Mouse (Mus musculus): ENCODE results near the gene Cdh23. TPM values are rescaled to one million over a fixed set of nuclear protein-coding genes. Genes with fewer than 3 reads are reported as not detected.

Gene Cdh23
- total RNA-seq, 1 experiment: 2.3 TPM

DNA sequence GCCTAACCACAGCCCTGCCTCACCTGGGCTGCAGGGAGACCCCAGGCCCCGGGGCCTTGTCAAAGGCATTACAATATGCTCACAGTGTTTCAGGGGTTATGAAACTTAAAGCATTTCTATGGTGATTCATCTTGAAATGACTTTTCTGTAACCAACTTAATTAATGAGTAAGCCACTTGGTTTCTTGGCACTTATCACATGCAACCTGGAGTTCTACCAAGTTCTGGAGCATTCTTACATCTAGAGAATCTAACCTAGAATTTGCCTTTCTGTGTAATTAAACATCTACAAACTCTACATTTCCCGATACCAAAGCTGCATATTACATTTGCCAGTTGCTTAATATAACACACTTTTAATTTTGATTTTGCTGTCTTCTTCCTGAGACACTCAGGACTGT, 279.2 kb downstream of the Cdh23 start:
- no peak for TF ChIP-seq MAFK (IDR thresholded peaks at IDR 0.05; ENCODE audit: insufficient read depth, low read depth, low read length)
- TF ChIP-seq HCFC1 (IDR thresholded peaks at IDR 0.05; ENCODE audit: borderline replicate concordance, insufficient read depth, low read length): no peak
- TF ChIP-seq ZC3H11A (IDR thresholded peaks at IDR 0.05; ENCODE audit: borderline replicate concordance, low read depth, low read length): no peak
- TF ChIP-seq CHD2 (IDR thresholded peaks at IDR 0.05; ENCODE audit: low read depth, low read length): no peak
- no peak for TF ChIP-seq ZNF384 (IDR thresholded peaks at IDR 0.05; ENCODE audit: low read depth, low read length)

DNA sequence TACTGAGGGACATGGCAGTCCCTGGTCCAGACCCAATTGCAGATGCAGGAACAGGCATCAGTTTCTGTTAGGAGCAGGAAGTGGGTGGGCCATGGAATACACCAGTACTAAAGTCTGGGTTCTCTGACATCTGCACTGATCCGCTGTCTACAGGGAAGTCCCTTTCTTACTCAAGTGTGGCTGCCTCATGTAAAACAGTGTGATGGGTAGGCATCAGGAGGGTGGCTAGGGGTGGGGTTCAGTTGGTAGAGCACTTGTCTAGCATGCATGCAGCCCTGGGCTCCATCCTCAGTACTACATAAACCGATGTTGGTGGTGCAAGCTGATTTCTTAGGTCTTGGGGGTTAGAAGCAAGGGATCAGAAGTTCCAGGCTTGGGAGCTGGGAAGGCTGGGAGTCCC, 282.5 kb downstream of the Cdh23 start:
- no peak overlapping the region for H3K4me3 ChIP-seq (ENCODE audit: insufficient read depth in 1 of 2, low read depth in 1 of 2, low read length in 2 of 2, poor library complexity in 1 of 2, severe bottlenecking in 1 of 2)
- in situ Hi-C loops (cut with MboI; ENCODE audit: low sequenced_read_pairs in 2 of 2, unreplicated experiment in 2 of 2): loop anchor here in 1 of 2 experiments (5.0 kb wide), 1 partner anchor 344 kb away; no protein-coding TSS in a partner anchor
- TF ChIP-seq ZC3H11A (IDR thresholded peaks at IDR 0.05; ENCODE audit: borderline replicate concordance, low read depth, low read length): no peak
- TF ChIP-seq HCFC1 (IDR thresholded peaks at IDR 0.05; ENCODE audit: borderline replicate concordance, insufficient read depth, low read length): no peak
- TF ChIP-seq ZNF384 (IDR thresholded peaks at IDR 0.05; ENCODE audit: low read depth, low read length): no peak
- TF ChIP-seq CHD2 (IDR thresholded peaks at IDR 0.05; ENCODE audit: low read depth, low read length): no peak
- no peak for TF ChIP-seq MAFK (IDR thresholded peaks at IDR 0.05; ENCODE audit: insufficient read depth, low read depth, low read length)
- H3K9me3 ChIP-seq (ENCODE audit: control insufficient read depth, insufficient read depth, low read depth, low read length): no peaks in the 10 kb centered on the region
- DNase-seq (ENCODE audit: low read depth, low spot score): no peak
- H3K9ac ChIP-seq (ENCODE audit: insufficient read depth, low read depth, low read length, poor library complexity, severe bottlenecking): no peak overlapping the region
- H3K36me3 ChIP-seq (ENCODE audit: control insufficient read depth, insufficient read depth, low read length, poor library complexity, severe bottlenecking): no peaks in the 10 kb centered on the region
- no peaks in the 10 kb centered on the region for H3K4me1 ChIP-seq (ENCODE audit: control insufficient read depth in 2 of 2, insufficient read depth in 2 of 2, low read length in 2 of 2, poor library complexity in 1 of 2)
- H3K27ac ChIP-seq (ENCODE audit: insufficient read depth, low read depth, low read length, poor library complexity, severe bottlenecking): no peak overlapping the region

More for the DNA sequence above, 279.2 kb downstream of the Cdh23 start:
- no peak overlapping the region for H3K4me3 ChIP-seq (ENCODE audit: insufficient read depth in 1 of 2, low read depth in 1 of 2, low read length in 2 of 2, poor library complexity in 1 of 2, severe bottlenecking in 1 of 2)
- H3K36me3 ChIP-seq (ENCODE audit: control insufficient read depth, insufficient read depth, low read length, poor library complexity, severe bottlenecking): no peaks in the 10 kb centered on the region
- no peak overlapping the region for H3K9ac ChIP-seq (ENCODE audit: insufficient read depth, low read depth, low read length, poor library complexity, severe bottlenecking)
- H3K9me3 ChIP-seq (ENCODE audit: control insufficient read depth, insufficient read depth, low read depth, low read length): no peaks in the 10 kb centered on the region
- no peaks in the 10 kb centered on the region for H3K4me1 ChIP-seq (ENCODE audit: control insufficient read depth in 2 of 2, insufficient read depth in 2 of 2, low read length in 2 of 2, poor library complexity in 1 of 2)
- DNase-seq (ENCODE audit: low read depth, low spot score): no peak
- in situ Hi-C loops (cut with MboI; ENCODE audit: low sequenced_read_pairs in 2 of 2, unreplicated experiment in 2 of 2): no loop called here
- no peak overlapping the region for H3K27ac ChIP-seq (ENCODE audit: insufficient read depth, low read depth, low read length, poor library complexity, severe bottlenecking)

DNA sequence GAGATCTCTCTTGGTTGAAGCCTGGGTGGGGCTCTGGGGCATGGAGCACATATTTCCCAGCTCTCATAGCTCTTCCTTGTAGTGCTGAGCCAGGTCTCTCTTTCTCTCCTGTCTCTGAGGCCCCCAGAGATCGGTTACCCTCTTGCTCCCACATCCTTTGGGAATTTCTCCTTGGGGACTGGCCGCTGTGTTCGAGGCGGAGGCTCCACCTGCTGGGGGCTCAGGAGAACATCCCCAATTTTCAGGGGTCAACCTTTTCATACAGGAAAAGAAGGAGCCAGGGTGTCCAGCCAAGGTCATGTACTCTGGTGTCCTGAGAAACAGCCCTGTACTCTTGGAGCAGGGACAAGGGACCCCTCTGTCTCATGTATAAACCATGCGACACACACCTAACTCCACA, 284.5 kb downstream of the Cdh23 start:
- Histone ChIP-seq H3K9ac (ENCODE audit: insufficient read depth, low read depth, low read length, poor library complexity, severe bottlenecking) (no peak overlapping the region), H3K4me1 (ENCODE audit: control insufficient read depth in 2 of 2, insufficient read depth in 2 of 2, low read length in 2 of 2, poor library complexity in 1 of 2) (no peaks in the 10 kb centered on the region), H3K4me3 (ENCODE audit: insufficient read depth in 1 of 2, low read depth in 1 of 2, low read length in 2 of 2, poor library complexity in 1 of 2, severe bottlenecking in 1 of 2) (no peak overlapping the region), H3K9me3 (ENCODE audit: control insufficient read depth, insufficient read depth, low read depth, low read length) (no peaks in the 10 kb centered on the region), H3K27ac (ENCODE audit: insufficient read depth, low read depth, low read length, poor library complexity, severe bottlenecking) (no peak overlapping the region), H3K36me3 (ENCODE audit: control insufficient read depth, insufficient read depth, low read length, poor library complexity, severe bottlenecking) (no peaks in the 10 kb centered on the region)
- no peak for DNase-seq (ENCODE audit: low read depth, low spot score)
- in situ Hi-C loops (cut with MboI; ENCODE audit: low sequenced_read_pairs in 2 of 2, unreplicated experiment in 2 of 2): loop anchor here in 1 of 2 experiments (5.0 kb wide), 1 partner anchor 346 kb away; no protein-coding TSS in a partner anchor
- no peak for TF ChIP-seq CHD2 (IDR thresholded peaks at IDR 0.05; ENCODE audit: low read depth, low read length)
- no peak for TF ChIP-seq ZC3H11A (IDR thresholded peaks at IDR 0.05; ENCODE audit: borderline replicate concordance, low read depth, low read length)
- no peak for TF ChIP-seq MAFK (IDR thresholded peaks at IDR 0.05; ENCODE audit: insufficient read depth, low read depth, low read length)
- no peak for TF ChIP-seq HCFC1 (IDR thresholded peaks at IDR 0.05; ENCODE audit: borderline replicate concordance, insufficient read depth, low read length)
- TF ChIP-seq ZNF384 (IDR thresholded peaks at IDR 0.05; ENCODE audit: low read depth, low read length): no peak

DNA sequence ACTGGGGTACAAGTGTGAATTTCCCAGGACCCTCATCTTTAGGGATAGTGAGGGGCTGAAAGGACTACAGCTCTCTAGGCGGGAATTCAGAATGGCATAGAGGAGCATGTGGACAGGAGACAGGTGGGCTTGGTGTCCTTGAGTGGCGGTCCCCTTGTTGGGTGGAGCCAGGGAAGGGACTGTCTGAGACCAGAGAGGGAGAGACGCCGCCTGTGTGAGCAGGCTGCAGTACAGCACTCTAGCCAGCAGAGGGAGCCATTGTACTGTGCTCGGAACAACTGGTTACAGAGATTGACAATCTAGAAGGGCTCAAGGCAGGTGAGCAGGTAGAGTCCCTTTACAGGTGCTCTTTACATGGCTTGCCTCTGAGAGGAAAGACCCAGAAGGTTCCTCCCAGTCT, 288.5 kb downstream of the Cdh23 start:
- Histone ChIP-seq H3K36me3 (ENCODE audit: control insufficient read depth, insufficient read depth, low read length, poor library complexity, severe bottlenecking) (no peaks in the 10 kb centered on the region), H3K4me1 (ENCODE audit: control insufficient read depth in 2 of 2, insufficient read depth in 2 of 2, low read length in 2 of 2, poor library complexity in 1 of 2) (no peaks in the 10 kb centered on the region), H3K27ac (ENCODE audit: insufficient read depth, low read depth, low read length, poor library complexity, severe bottlenecking) (no peak overlapping the region), H3K9me3 (ENCODE audit: control insufficient read depth, insufficient read depth, low read depth, low read length) (no peaks in the 10 kb centered on the region), H3K4me3 (ENCODE audit: insufficient read depth in 1 of 2, low read depth in 1 of 2, low read length in 2 of 2, poor library complexity in 1 of 2, severe bottlenecking in 1 of 2) (no peak overlapping the region), H3K9ac (ENCODE audit: insufficient read depth, low read depth, low read length, poor library complexity, severe bottlenecking) (no peak overlapping the region)
- in situ Hi-C loops (cut with MboI; ENCODE audit: low sequenced_read_pairs in 2 of 2, unreplicated experiment in 2 of 2): loop anchor here in 1 of 2 experiments (10.0 kb wide), 1 partner anchor 103 kb away; no protein-coding TSS in a partner anchor
- DNase-seq (ENCODE audit: low read depth, low spot score): peak; percentile 46
- no peak for TF ChIP-seq ZNF384 (IDR thresholded peaks at IDR 0.05; ENCODE audit: low read depth, low read length)
- peak; percentile 94 for TF ChIP-seq ZC3H11A (IDR thresholded peaks at IDR 0.05; ENCODE audit: borderline replicate concordance, low read depth, low read length)
